Mouse (Mus musculus) embryo, embryonic 9.5 days (tissue): ENCODE results near the gene Prdm16.

ENCODE experiments used
- DNase-seq: peaks from one replicate; pipeline ENCODE4 v3.0.0-alpha.2; 2017; ENCODE audit errors: extremely low spot score

Prdm16 gene

GRCm38 (mm10) chr4:154390333-154391080 is 246.2 kb downstream of the Prdm16 start:
- DNase-seq: peak; percentile 76

- DNase-seq: no peak
Observed at GRCm38 (mm10) chr4:154389641-154390040, 247.0 kb downstream of the Prdm16 start.

- DNase-seq: no peak
Observed at GRCm38 (mm10) chr4:154386810-154387209, 249.9 kb downstream of the Prdm16 start.

GRCm38 (mm10) chr4:154385918-154386317 is 250.8 kb downstream of the Prdm16 start:
- DNase-seq: no peak

GRCm38 (mm10) chr4:154385208-154385607 is 251.5 kb downstream of the Prdm16 start:
- DNase-seq: no peak

- no peak for DNase-seq
Observed at GRCm38 (mm10) chr4:154378876-154379275, 257.8 kb downstream of the Prdm16 start.

GRCm38 (mm10) chr4:154375939-154376625 is 260.6 kb downstream of the Prdm16 start:
- no peak for DNase-seq

- DNase-seq: no peak
Observed at GRCm38 (mm10) chr4:154371542-154372247, 265.0 kb downstream of the Prdm16 start.

GRCm38 (mm10) chr4:154370841-154371240 is 265.8 kb downstream of the Prdm16 start:
- DNase-seq: no peak

GRCm38 (mm10) chr4:154369089-154369488 is 267.6 kb downstream of the Prdm16 start:
- no peak for DNase-seq

GRCm38 (mm10) chr4:154366836-154367235 is 269.8 kb downstream of the Prdm16 start:
- DNase-seq: no peak

- DNase-seq: no peak
Observed at GRCm38 (mm10) chr4:154364752-154365151, 271.9 kb downstream of the Prdm16 start.

- no peak for DNase-seq
Observed at GRCm38 (mm10) chr4:154360850-154361249, 275.8 kb downstream of the Prdm16 start.

GRCm38 (mm10) chr4:154360441-154360840 is 276.2 kb downstream of the Prdm16 start:
- DNase-seq: no peak

- DNase-seq: no peak
Observed at GRCm38 (mm10) chr4:154359762-154360300, 276.8 kb downstream of the Prdm16 start.

- no peak for DNase-seq
Observed at GRCm38 (mm10) chr4:154358816-154359215, 277.9 kb downstream of the Prdm16 start.

- DNase-seq: no peak
Observed at GRCm38 (mm10) chr4:154358370-154358769, 278.3 kb downstream of the Prdm16 start.

GRCm38 (mm10) chr4:154355408-154355807 is 281.3 kb downstream of the Prdm16 start:
- DNase-seq: no peak

GRCm38 (mm10) chr4:154352246-154352645 is 284.4 kb downstream of the Prdm16 start:
- no peak for DNase-seq

- no peak for DNase-seq
Observed at GRCm38 (mm10) chr4:154348197-154348786, 288.4 kb downstream of the Prdm16 start.

GRCm38 (mm10) chr4:154346731-154347522 is 289.7 kb downstream of the Prdm16 start:
- peak; percentile 25 for DNase-seq
